Mouse (Mus musculus) retina, adult 2 months (tissue): Measurements from ENCODE around the gene Stkld1.

Experiments
- DNase-seq: peaks from one replicate; pipeline ENCODE4 v3.0.0-alpha.2; 2012; ENCODE audit warnings: low read depth, low spot score

Stkld1 gene

GRCm38 (mm10) chr2:26915927-26916728 lies 17.7 kb upstream of the Stkld1 start, which contains the start of the genes Surf2 and Surf1:
Surf2 (plus strand) TSS chr2:26916367.
Surf1 (minus strand) TSS chr2:26916530.
- peak; percentile 64 for DNase-seq

- DNase-seq: no peak
Observed at GRCm38 (mm10) chr2:26916738-26917137, 17.1 kb upstream of the Stkld1 start.

GRCm38 (mm10) chr2:26919684-26920083 lies 14.2 kb upstream of the Stkld1 start:
- no peak for DNase-seq

- no peak for DNase-seq
Observed at GRCm38 (mm10) chr2:26920190-26920855, 13.5 kb upstream of the Stkld1 start.

- DNase-seq: no peak
Observed at GRCm38 (mm10) chr2:26921784-26922183, 12.1 kb upstream of the Stkld1 start.

GRCm38 (mm10) chr2:26927745-26928476 lies 5.9 kb upstream of the Stkld1 start:
- no peak for DNase-seq

GRCm38 (mm10) chr2:26930390-26930789 lies 3.5 kb upstream of the Stkld1 start:
- no peak for DNase-seq

GRCm38 (mm10) chr2:26932473-26933303 lies 1.2 kb upstream of the Stkld1 start:
- DNase-seq: no peak

DNA sequence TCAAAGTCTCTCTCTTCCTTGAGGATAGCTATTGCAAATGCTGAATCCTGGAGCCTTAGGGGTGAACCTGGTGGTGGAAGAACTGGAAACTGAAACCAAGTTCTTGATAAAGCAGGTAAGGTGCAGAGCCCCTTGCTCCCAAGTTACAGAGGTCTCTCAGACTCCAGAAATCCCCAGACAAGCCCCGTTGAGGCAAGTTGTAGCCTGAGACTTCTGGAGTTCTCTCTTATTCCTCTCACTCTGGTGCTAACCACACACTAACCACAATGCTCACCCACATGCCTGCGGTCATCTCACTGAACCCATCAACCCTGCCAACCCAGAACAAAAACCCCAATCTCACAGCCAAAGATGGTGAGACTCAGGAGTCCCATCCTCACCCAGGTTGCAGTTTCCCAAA lies 1.4 kb downstream of the Stkld1 start:
- no peak for DNase-seq

DNA sequence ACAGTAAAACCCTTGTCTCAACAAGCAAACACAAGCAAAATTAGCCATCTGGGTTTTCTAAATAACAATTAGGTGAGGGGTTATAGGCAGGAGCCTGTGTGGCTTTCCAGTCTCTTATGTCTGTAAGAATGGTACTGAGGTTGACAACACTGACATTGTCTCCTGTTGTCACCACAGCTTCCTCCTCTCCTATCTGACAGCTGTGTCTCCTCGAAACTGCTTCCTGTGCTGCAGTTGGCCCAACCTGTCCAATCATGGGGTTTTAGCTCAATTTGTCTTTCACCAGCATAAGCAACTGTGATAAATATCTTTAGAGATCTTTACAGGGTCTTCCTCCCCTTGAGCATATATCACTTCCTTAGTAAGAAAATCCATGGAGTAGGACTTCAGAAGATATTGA lies 2.6 kb downstream of the Stkld1 start:
- no peak for DNase-seq

DNA sequence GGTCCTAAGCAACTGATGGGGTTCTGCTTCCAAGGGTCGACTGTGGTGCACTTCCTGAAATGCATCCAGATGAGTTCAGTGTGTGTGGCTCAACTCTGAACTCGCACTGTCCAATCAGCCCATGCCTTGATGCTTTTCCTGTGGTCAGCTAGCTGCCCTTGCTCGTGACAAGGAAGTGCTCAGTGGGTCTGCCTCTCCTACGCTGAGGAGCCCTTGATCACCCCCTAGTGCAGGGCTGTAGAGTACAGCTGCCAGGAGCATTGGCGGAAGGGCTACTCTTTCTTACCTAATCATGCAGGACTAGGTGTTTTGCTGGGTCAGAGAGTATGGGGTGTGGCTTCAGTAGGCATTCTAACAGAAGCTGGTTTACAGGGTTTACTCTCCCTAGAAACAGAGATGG lies 7.7 kb downstream of the Stkld1 start:
- no peak for DNase-seq

DNA sequence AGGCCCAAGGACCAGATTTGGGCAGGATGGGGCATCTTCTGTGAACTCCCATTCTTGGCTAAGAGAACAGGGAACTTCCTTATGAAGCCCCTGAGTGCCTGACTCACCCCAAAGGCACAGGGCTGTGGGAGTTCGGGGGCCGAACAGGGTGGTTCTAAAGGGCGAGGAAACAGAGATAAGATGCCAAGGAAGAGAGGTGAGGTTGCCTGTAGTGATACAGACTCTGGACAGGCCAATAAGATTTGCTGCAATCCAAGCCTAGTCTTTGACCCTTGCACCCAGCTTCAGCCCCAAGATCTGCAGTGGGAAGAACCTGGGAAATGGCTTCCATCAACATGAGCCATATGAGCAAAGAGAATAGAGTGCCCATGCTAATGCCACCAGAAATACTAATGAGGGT lies 9.4 kb downstream of the Stkld1 start:
- no peak for DNase-seq

DNA sequence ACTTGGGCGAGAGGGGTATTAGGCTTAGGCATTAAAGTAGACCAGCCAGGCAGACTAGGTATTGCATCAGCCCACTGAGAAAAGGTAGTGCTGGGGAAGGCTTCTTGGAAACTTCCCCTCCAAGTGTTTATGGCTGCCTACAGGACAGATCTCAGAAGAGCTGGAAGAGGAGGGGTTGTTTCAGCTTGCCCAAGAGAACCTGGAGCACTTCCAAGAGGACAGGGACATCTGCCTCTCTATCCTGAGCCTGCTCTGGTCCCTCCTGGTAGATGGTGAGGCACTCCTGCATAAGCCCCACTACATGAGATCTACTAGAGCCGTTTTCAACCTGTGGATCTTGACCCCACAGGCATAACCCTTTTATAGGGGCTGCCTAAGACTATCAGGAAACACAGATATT lies 16.6 kb downstream of the Stkld1 start:
- DNase-seq: no peak

DNA sequence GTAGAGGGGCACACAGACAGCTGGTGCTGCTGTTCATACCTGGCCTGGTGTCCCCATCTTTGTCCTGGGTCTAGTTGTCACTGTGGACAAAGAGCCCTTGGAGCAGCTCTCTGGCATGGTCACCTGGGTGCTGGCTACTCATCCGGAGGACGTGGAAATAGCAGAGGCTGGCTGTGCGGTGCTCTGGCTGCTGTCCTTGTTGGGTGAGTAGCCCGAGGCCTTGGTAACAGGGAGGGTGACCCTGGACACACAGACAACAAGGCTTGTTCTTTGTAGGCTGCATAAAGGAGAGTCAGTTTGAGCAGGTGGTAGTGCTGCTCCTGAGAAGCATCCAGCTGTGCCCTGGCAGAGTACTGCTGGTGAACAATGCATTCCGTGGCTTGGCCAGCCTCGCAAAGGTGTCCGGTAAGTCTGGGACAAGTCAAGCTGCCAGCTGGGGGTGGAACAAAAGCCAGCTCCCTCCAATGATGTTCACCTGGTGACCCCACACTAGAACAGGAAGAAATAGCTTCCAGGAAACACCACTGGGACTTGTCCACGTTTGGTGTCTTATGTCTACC lies 17.6 kb downstream of the Stkld1 start:
- DNase-seq: no peak

GRCm38 (mm10) chr2:26952193-26952592 lies 18.3 kb downstream of the Stkld1 start:
- DNase-seq: no peak

DNA sequence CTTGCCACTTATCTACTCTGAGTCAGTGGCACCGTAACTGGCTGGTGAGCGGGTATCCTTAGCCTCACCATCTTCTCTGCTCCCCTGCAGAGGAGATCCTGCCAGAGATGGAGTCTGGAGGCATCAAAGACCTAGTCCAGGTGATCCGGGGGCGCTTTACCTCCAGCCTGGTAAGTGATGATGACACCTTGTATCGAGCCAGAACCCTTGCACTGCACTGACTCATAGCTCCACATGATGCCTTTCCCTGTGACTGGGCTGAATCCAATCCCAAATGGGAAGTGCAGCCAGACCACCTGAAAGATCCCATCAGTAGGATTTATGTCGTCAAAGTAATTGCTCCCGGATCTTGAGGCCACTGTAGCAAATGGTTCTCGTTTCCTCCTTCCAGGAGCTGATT lies 19.0 kb downstream of the Stkld1 start:
- DNase-seq: no peak

DNA sequence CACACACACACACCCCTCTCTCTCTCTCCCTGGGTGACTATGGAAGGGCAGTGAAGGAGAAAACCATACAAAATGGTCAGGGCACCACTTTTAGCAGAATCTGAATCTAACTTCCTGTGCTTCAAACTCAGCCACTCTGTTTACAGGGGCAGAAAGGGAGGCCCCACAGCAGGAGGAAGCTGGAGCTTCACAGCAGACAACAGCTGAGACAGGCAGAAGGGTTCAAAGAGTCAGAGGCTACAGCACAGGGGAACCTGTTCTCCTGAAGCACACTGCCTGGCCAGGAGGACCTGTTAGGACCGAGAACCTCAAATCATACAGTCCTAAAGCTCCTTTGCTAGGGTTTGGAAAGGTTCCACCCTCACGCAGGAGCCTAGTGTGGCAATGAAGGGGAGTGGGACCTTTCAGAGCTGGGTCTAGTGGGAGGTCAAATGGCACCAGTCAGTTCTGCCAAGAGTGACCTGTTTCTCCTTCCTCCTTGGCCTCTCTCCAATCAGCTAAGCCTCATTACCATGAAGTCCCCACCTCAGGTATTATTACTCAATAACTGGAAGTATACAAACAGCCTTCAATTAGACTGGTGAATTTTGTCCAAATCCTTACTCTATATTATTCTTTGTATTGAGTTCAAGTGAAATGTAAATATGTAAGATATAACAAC lies 21.0 kb downstream of the Stkld1 start:
- no peak for DNase-seq

DNA sequence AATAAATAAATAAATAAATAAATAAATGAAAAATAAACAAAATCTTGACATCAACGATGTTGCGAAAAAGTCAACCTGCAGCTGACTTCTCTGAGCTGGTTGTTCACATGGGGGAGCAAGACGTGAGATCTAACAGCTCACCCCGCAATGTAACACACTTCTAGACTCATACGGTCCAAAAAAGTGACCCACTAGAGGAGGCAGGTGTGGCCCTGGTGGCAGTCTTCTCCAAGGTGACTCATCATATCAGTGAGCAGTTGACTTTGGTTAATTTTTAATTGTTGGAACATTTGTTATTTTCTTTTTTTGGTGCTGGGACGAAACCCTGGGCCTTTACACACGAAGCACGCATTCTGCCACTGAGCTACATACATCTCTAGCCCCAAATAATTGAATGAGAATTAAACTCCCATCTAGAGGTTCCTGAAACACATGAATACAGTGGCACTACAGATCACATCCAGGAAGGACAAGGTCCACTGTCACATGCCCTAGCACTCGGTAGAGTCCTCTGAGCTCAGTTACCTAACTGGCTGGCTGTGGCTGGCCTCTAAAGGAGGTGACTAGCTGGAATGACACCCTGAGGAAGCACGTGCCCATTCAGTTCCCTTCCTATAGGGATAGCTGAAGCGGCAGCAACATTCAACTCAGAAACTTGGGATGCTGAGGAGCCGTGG lies 23.1 kb downstream of the Stkld1 start:
- DNase-seq: no peak

- no peak for DNase-seq
Observed at GRCm38 (mm10) chr2:26957488-26957859, 23.6 kb downstream of the Stkld1 start.

GRCm38 (mm10) chr2:26960756-26961155 lies 26.9 kb downstream of the Stkld1 start:
- DNase-seq: no peak
